Mouse (Mus musculus) midbrain, postnatal 0 days (tissue): ENCODE data around the gene Efna5. TPM values are rescaled to one million over a fixed set of nuclear protein-coding genes. Genes with fewer than 3 reads are reported as not detected.

Source experiments
- ATAC-seq: fragments of 200-750 bp; cut with Nextera tagmentation; 2 replicates; pipeline ENCODE4 v1.8.0; 2017; ENCODE audit warnings: moderate number of reproducible peaks, mild to moderate bottlenecking, moderate TSS enrichment, moderate library complexity; ENCODE audit not compliant: low FRiP score
- DNase-seq: peaks from one replicate; pipeline ENCODE4 v3.0.0-alpha.2; 2015; ENCODE audit warnings: low spot score
- H3K27ac ChIP-seq: fragments of 300-500 bp; sonication (generic); 2 replicates; pipeline ENCODE4 v1.5.1; 2014; ENCODE audit warnings: low read depth, mild to moderate bottlenecking, low read length, mixed read lengths
- H3K27me3 ChIP-seq: fragments of 300-500 bp; sonication (generic); 2 replicates; pipeline ENCODE4 v1.6.1; 2014; ENCODE audit warnings: low read length, control low read depth, mixed read lengths; ENCODE audit not compliant: insufficient read depth
- H3K36me3 ChIP-seq: fragments of 300-500 bp; sonication (generic); 2 replicates; pipeline ENCODE4 v1.6.1; 2014; ENCODE audit warnings: low read length, control low read depth, mixed read lengths; ENCODE audit not compliant: insufficient read depth
- H3K4me1 ChIP-seq: fragments of 300-500 bp; sonication (generic); 2 replicates; pipeline ENCODE4 v1.6.1; 2014; ENCODE audit warnings: mild to moderate bottlenecking, control low read depth, antibody characterized with exemption, low read length, mixed read lengths; ENCODE audit not compliant: insufficient read depth
- H3K4me2 ChIP-seq: fragments of 300-500 bp; sonication (generic); 2 replicates; pipeline ENCODE4 v1.6.1; 2014; ENCODE audit warnings: low read depth, mild to moderate bottlenecking, low read length, mixed read lengths; ENCODE audit not compliant: poor library complexity, severe bottlenecking
- H3K4me3 ChIP-seq: fragments of 300-500 bp; sonication (generic); 2 replicates; pipeline ENCODE4 v1.5.1; 2014; ENCODE audit warnings: low read depth, mild to moderate bottlenecking, low read length, moderate library complexity
- H3K9ac ChIP-seq: fragments of 300-500 bp; sonication (generic); replicated peaks from 2 replicates; pipeline ENCODE4 v1.6.1; 2014; ENCODE audit warnings: mild to moderate bottlenecking, low read length, moderate library complexity, mixed read lengths; ENCODE audit not compliant: poor library complexity, severe bottlenecking
- H3K9me3 ChIP-seq: fragments of 300-500 bp; sonication (generic); 2 replicates; pipeline ENCODE4 v1.6.1; 2016; ENCODE audit warnings: low read length, control low read depth
- CTCF ChIP-seq: IDR thresholded peaks from 2 replicates; pipeline ENCODE4 v1.5.1; 2016; ENCODE audit warnings: antibody characterized with exemption, mild to moderate bottlenecking
- WGBS: fragments of 180-500 bp; shearing (Covaris S2); extraction: QIAGEN DNeasy Blood & Tissue Kit; methylation state at CpG from one replicate; pipeline ENCODE4 v1.1.7; 2014; 5-methylcytosine and 5-hydroxymethylcytosine counted together
- polyA plus RNA-seq: library from polyadenylated mRNA; unstranded; fragments of >200 nt; fragmentation: Nextera tagmentation; extraction: Ambion mirVana; gene quantifications from 2 replicates; pipeline ENCODE4 v1.2.1, GENCODE M21; 2015
- total RNA-seq: library from RNA; depleted of rRNA; stranded (reverse); fragments of >200 nt; gene quantifications from 2 replicates; pipeline ENCODE4 v1.2.3, GENCODE M21; 2014

The Efna5 gene
- total and polyA plus RNA-seq, 2 experiments from 2014 or later = 11.1 to 59.5 TPM

GRCm38 (mm10) chr17:62777858-62778564 lies 103.1 kb downstream of the Efna5 start:
- no peaks in the 10 kb centered on the region for H3K27me3 ChIP-seq
- H3K27ac ChIP-seq = no peak overlapping the region
- WGBS = 30% methylated on average over 10 of the region's 10 CpGs
- DNase-seq = peak; percentile 15
- no peak for ATAC-seq
- no peak overlapping the region for H3K4me3 ChIP-seq
- no peak overlapping the region for H3K9ac ChIP-seq
- no peak overlapping the region for H3K4me2 ChIP-seq
- no peaks in the 10 kb centered on the region for H3K9me3 ChIP-seq
- H3K4me1 ChIP-seq = no peaks in the 10 kb centered on the region; the same call in 1 of the 2 replicates
- no peaks in the 10 kb centered on the region for H3K36me3 ChIP-seq
- no peak for TF ChIP-seq CTCF

DNA sequence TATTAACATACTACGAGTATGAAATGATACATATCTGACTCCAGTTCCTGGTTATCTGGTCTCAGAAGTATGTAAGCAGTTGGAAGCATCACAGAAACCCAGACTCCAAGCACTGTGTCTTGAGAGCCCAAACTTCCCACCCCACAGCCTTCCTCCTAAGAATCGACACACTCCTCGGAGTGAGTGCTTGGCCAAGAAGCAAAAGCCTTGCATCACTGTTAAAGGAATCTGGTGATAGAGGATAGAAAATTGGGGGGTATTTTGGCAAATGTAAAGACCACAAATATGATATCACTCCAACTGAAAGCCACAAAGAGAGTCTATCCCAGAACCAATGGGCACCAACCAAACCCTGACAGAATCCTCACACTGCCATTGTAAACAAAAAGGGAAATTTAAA lies 104.4 kb downstream of the Efna5 start:
- no peak for DNase-seq
- Histone ChIP-seq H3K4me2 (no peak overlapping the region), H3K9me3 (no peaks in the 10 kb centered on the region), H3K4me3 (no peak overlapping the region), H3K4me1 (no peaks in the 10 kb centered on the region), H3K36me3 (no peaks in the 10 kb centered on the region), H3K27me3 (no peaks in the 10 kb centered on the region), H3K9ac (no peak overlapping the region), H3K27ac (no peak overlapping the region)
- no peak for ATAC-seq
- 88% methylated on average over 3 of the region's 3 CpGs for WGBS
- TF ChIP-seq CTCF = no peak

DNA sequence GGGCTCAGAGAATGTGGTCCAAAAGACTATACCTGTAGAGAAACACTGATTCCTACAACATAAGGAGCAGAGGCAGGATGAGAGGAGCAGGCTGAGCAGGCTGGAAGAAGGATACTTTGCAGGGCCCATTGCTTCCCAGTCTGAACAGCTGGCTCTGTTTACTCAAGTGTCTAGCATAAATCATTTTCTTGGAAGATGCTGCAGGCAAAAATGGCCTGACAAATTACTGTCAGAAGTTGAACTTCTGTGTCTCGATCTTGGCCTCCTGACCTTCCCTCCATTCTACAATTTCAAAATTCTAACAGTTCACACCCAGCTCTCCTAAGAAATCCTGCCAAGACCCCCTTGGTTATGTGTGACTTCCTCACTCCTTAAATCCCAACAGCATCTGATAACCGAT lies 105.1 kb downstream of the Efna5 start:
- no peaks in the 10 kb centered on the region for H3K36me3 ChIP-seq
- no peak for DNase-seq
- H3K9me3 ChIP-seq = no peaks in the 10 kb centered on the region
- no peak for ATAC-seq
- no peak overlapping the region for H3K27ac ChIP-seq
- H3K9ac ChIP-seq = no peak overlapping the region
- 78% methylated on average over 2 of the region's 2 CpGs for WGBS
- no peak for TF ChIP-seq CTCF
- no peaks in the 10 kb centered on the region for H3K4me1 ChIP-seq
- H3K4me2 ChIP-seq = no peak overlapping the region
- no peak overlapping the region for H3K4me3 ChIP-seq
- H3K27me3 ChIP-seq = no peaks in the 10 kb centered on the region

DNA sequence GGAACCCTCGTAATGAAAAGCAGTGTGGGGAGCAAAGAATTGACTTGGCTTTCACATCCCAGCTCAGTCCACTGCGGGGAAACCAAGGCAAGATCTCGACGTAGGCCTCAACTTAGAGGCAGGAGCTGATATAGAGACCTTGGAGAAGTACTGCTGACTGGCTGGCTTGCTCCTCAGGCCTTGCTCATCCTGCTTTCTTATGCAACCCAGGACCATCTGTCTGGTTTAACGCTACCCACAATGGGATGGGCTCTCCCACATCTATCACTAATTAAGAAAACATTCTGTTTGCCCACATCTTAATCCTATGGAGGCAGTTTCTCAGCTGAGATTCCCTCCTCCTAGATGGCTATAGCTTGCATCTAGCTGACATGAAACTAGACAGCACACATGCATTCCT lies 105.7 kb downstream of the Efna5 start:
- WGBS = 92% methylated on average over 5 of the region's 5 CpGs
- TF ChIP-seq CTCF = no peak
- H3K9me3 ChIP-seq = no peaks in the 10 kb centered on the region
- ATAC-seq = no peak
- DNase-seq = no peak
- no peak overlapping the region for H3K9ac ChIP-seq
- H3K4me2 ChIP-seq = no peak overlapping the region
- H3K4me1 ChIP-seq = no peaks in the 10 kb centered on the region
- H3K4me3 ChIP-seq = no peak overlapping the region
- H3K27me3 ChIP-seq = no peaks in the 10 kb centered on the region
- H3K27ac ChIP-seq = no peak overlapping the region
- H3K36me3 ChIP-seq = no peaks in the 10 kb centered on the region

GRCm38 (mm10) chr17:62774749-62775148 lies 106.4 kb downstream of the Efna5 start:
- H3K4me3 ChIP-seq = no peak overlapping the region
- no peaks in the 10 kb centered on the region for H3K27me3 ChIP-seq
- no peak for DNase-seq
- H3K27ac ChIP-seq = no peak overlapping the region
- no peak overlapping the region for H3K4me2 ChIP-seq
- no peaks in the 10 kb centered on the region for H3K36me3 ChIP-seq
- H3K9me3 ChIP-seq = no peaks in the 10 kb centered on the region
- H3K9ac ChIP-seq = no peak overlapping the region
- TF ChIP-seq CTCF = no peak
- ATAC-seq = no peak
- WGBS = 90% methylated on average over 7 of the region's 7 CpGs
- no peaks in the 10 kb centered on the region for H3K4me1 ChIP-seq

- no peaks in the 10 kb centered on the region for H3K36me3 ChIP-seq
- H3K4me1 ChIP-seq = no peaks in the 10 kb centered on the region
- ATAC-seq (no peak), DNase-seq (peak; percentile 40)
- no peaks in the 10 kb centered on the region for H3K27me3 ChIP-seq
- no peak overlapping the region for H3K4me2 ChIP-seq
- H3K9me3 ChIP-seq = no peaks in the 10 kb centered on the region
- H3K4me3 ChIP-seq = no peak overlapping the region
- no peak for TF ChIP-seq CTCF
- WGBS = 54% methylated on average over 4 of the region's 4 CpGs
- H3K9ac ChIP-seq = no peak overlapping the region
- no peak overlapping the region for H3K27ac ChIP-seq
Measured at GRCm38 (mm10) chr17:62766705-62767104, 114.4 kb downstream of the Efna5 start.
